Mouse (Mus musculus) embryo, embryonic 10 days (tissue): Measurements from ENCODE around the gene Ube2g2.

ENCODE experiments used
- DNase-seq: peaks from one replicate; pipeline ENCODE4 v3.0.0-alpha.2; 2015; ENCODE audit warnings: low spot score

Gene Ube2g2

GRCm38 (mm10) chr10:77622055-77622988 is at the start of gene Ube2g2:
Gene Ube2g2 (plus strand): TSS chr10:77622275.
- peak; percentile 92 for DNase-seq

DNA sequence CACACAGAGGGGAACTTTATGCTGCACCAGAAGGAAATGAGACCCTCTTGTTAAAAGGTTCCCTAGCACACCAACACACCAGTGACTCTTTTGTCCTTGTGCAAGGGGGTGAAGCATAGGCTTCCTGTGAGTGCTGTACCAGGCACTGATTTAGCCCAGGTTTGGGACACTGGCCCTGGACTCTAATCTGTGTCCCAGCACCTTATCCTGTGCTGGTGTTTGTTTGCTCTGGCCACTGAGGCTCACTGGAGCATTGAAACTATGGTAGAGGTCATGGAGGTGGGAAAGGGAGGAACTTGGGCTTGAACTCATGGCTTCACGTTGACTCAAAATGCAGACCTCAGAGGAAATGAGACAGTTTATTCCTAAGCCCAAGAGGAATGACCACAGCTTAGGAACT is 48.9 kb upstream of the Ube2g2 start:
- DNase-seq = no peak

- DNase-seq = no peak
These were observed 41.8 kb upstream of the Ube2g2 start for GRCm38 (mm10) chr10:77580027-77580920.

- DNase-seq = no peak
These were observed 41.1 kb upstream of the Ube2g2 start for GRCm38 (mm10) chr10:77581023-77581407.

DNA sequence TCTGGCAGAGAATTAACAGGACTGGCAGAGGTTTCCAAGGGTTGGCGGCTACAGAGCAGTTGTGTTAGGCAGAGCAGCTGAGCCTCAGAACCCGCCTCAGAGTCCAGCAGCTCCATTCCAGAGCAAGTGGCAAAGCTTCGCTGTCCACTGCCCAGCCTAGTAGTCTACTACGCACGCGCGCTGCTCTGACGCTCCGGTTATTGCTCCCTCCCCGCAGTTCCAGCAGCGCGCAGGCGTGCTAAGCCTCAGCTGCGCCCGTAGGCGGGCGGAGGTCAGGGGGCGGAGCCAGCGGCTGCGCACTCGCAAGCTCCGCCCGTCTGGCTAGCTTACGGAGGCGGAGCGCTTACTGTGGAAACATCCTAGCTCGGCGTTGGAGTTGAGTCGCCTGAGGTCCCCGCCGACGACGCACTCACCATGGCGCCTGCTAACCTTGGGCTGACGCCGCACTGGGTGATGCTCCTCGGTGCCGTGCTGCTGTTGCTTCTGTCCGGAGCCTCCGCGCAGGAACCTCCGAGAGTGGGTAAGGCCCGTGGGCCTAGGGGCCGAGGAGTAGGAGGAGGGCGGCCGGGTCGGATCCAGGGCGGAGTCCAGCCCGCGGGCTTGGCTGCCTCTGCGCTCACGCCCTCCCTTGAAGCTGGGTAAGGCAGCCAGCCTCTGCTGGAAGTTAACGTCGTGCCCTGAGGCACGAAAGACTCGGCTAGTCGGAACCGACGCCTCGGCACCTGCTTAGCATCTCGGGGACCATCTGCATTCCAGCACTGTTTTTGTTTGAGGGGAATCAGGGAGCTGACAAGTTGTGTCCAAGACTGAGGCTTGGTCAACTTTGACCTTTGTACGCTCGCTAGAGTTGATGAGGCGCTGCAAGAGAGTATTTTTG is 40.4 kb upstream of the Ube2g2 start, which contains the start of gene Pttg1ip:
Gene Pttg1ip (plus strand): TSS at position 313 of the 877 bp plus-strand sequence.
- DNase-seq = peak; percentile 99

- DNase-seq = no peak
These were observed 39.8 kb upstream of the Ube2g2 start for GRCm38 (mm10) chr10:77582285-77582618.

DNA sequence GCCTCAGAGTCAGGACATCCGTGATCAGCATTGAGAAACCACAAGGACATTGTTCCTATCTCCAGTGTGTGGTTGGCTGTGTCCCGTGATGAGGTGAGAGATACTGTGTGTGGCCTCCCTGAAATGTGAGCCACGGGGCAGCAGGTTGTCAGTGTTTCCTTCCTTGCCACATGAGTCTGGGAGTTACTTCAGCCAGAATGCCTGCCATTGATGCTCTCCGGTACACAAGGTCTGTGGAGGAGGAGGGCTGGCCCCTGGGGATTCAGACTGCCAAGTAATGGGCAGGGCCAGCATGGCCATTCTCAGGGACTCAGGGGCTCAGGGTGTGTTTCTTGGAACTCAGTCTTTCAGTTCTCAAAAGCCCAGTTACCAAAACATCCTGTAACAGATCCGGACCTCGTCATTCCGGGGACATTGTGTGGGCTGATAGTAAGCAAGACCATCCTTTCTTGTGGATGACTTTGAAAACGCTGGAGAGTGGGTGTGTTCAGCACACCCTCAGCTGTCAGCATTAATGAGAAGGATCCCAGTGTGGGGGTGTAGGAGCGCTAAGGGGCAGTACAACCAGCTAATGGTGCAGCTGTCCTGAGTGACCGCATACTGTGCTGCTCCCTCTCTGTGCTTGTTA is 38.2 kb upstream of the Ube2g2 start:
- DNase-seq = no peak

GRCm38 (mm10) chr10:77586637-77587036 is 35.4 kb upstream of the Ube2g2 start:
- no peak for DNase-seq

- DNase-seq = no peak
These were observed 34.8 kb upstream of the Ube2g2 start for GRCm38 (mm10) chr10:77587091-77587775.

- no peak for DNase-seq
These were observed 34.0 kb upstream of the Ube2g2 start for GRCm38 (mm10) chr10:77588036-77588435.

DNA sequence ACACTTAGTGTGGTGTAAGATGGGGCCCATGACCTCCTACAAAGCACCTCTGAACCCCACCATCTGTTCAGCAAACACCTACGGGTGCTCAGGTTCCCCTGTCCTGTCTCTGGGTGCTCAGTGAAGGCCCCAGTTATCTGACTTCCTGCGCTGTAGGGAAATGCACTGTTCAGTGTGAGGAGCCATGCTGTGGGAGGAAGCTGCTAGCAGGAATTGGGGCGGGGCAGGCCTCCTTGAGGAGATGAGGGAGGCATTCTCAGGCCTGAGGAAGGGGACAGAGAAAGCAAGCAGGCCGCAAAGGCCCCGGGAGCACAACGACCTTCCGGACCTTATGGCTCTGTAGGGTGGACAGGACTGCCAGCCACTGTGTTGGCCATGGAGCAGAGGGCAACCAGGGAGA is 33.0 kb upstream of the Ube2g2 start:
- DNase-seq = no peak

- DNase-seq = no peak
These were observed 32.3 kb upstream of the Ube2g2 start for GRCm38 (mm10) chr10:77589749-77590148.

- peak; percentile 81 for DNase-seq
These were observed 31.3 kb upstream of the Ube2g2 start for GRCm38 (mm10) chr10:77590812-77591211.

DNA sequence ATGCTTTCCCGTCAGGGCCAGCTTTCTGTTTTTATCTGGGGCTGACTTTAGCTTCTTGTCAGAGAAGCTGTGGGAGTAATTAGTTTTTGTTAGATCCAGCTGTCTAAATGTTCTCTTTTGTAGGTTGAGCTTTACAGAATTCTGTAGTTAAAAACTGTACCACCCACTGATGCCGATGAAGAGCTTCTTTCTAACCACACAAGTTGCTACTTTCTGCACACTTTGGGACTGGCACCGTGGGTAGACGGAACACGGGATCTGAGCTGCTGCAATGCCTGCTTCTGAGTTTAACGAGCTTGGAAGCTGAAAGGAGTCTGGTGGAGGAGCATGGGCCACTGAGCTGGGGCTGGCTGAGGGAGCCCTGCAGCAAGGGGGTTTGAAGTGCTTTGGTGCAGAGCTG is 30.5 kb upstream of the Ube2g2 start:
- DNase-seq = no peak

DNA sequence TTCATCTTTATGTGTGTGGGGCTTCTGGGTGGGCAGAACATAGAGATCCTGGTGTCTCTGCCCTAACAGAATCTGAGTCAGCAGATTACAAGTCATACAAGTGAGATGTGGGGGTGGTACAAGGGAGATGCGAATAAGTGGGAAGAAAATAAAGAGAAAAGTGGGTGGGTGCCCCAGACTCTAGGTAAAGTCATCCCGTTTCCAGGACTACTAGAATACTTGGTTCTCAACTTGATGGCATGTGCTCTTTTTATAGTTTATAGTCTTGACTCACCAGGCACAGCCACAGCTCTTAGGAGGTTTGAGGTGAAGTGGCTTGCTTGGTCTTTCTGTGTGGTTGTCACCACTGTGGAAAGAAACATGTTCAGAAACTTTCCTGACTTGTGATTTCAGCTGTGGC is 26.0 kb upstream of the Ube2g2 start:
- DNase-seq = no peak

- DNase-seq = no peak
These were observed 19.1 kb upstream of the Ube2g2 start for GRCm38 (mm10) chr10:77603021-77603420.

DNA sequence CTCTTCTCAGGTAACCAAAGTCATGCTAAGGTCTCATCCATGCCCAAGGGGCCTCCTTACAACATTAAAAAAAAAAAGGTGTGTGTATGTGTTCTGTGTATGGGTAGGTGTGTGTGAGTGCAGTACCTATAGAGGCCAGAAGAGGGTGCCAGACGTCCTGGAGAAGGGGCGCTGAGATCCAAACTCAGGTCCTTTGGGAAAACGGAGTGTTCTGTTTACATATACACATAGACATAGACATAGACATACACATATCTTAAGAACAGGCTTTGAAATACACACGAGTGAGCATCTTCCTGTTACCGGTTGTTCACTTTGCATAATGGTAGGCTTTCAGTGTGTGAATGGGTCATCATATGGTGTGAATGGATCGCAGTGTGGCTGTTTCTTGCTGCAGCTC is 18.0 kb upstream of the Ube2g2 start:
- no peak for DNase-seq

- no peak for DNase-seq
These were observed 17.1 kb upstream of the Ube2g2 start for GRCm38 (mm10) chr10:77604958-77605357.

DNA sequence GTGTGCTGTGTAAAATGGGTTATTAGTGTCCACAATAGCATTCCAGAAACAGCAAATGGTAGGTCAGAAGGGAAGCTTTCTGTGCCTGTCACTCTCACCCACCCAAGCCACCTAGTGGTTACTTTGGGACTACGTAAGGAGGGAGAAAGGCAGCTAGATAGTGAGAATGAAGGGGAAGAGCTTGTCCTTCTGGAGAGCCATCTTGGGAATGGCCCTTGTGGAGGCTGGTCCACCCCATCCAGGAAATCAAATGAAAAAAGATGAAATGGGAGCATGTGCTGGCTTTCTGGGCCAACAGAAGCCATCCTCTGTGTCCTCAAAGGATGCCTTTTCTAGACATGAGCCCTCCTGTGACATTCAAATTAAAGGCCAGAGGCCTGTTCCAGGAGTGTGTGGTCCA is 16.7 kb upstream of the Ube2g2 start:
- peak; percentile 71 for DNase-seq

DNA sequence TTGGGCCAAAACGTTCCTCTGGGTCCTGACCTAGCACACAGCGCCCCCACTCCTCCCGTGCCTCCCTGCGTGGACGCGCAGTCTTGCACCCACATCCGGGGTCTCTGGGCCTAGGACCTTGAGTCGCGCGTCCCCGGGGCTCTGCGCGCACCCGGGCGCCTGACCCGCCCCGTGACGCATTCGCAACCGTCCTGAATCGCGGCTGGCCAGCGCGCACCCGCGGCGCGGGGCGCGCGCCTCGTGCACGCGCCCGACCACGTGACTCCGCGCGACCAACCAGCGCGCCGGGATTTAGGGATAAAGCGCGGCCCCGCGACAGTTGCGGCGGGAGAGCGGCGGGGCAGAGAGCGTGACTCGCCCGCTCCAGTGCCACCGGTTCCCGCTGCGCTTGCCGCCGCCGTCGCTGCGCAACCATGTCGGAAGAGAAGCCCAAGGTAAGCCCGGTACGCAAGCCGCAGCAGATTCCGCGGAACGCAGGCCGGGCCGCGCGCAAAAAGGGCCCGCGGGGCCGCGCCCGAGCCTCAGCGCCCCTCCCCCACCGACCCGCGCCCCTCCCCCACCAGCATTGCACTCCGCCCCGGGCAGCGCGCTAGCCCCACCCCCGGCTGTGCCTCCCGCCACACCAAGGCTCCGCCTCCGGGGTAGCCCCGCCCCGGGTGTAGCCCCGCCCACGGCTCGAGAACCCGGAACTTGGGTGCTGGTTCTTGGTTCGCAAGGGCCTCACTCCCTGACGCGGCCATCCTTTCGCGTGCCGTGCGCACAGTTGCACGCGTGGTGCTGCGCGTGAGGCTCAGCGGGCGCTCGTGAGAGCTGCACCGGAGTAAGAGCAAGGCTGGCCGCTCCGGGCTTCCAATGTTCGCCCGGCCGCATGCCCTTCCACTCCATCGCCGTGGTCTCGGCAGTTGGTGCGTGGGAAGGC is 15.9 kb upstream of the Ube2g2 start, which contains the start of the genes Sumo3 and Gm49325:
Gene Sumo3 (plus strand): TSS at position 190 of the 919 bp plus-strand sequence.
Gene Gm49325 (plus strand): TSS at position 290 of the 919 bp plus-strand sequence.
- DNase-seq = peak; percentile 84
